Mouse (Mus musculus): ENCODE measurements around the gene Dhrs4. TPM values are rescaled to one million over a fixed set of nuclear protein-coding genes. Genes with fewer than 3 reads are reported as not detected.

Gene Dhrs4
- polyA plus RNA-seq, 1 experiment: 25.0 TPM

DNA sequence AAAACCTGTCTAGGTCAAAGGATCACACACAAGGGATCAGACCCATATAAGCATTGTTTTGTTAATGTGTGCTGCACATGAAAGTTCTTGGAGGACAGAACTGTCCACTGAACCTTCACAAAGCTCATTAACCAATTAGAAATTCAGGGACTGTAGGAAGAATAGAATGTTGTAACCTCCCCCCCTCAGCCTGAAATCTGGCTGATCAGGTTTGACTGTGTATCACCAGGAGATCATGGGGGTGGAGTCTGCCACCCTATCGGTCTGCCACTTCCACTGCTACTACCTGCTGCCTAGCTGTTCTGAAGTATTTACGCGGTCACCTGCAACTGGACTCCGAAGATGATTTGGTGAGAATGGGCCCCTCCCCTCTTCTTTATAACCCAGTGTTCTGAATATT is 18.8 kb upstream of the Dhrs4 start:
- H3K4me1 ChIP-seq (ENCODE audit: control insufficient read depth, insufficient read depth, low read length): no peaks in the 10 kb centered on the region
- WGBS: 52% methylated on average over 4 of the region's 4 CpGs
- H3K4me3 ChIP-seq (replicated peaks; ENCODE audit: extremely low read depth, low read depth, low read length): no peak overlapping the region
- DNase-seq: no peak
- TF ChIP-seq CTCF (IDR thresholded peaks at IDR 0.05; ENCODE audit: insufficient read depth, low read length) (no peak), POLR2A (IDR thresholded peaks at IDR 0.05; ENCODE audit: borderline replicate concordance, extremely low read depth, low read depth, low read length) (no peak)

DNA sequence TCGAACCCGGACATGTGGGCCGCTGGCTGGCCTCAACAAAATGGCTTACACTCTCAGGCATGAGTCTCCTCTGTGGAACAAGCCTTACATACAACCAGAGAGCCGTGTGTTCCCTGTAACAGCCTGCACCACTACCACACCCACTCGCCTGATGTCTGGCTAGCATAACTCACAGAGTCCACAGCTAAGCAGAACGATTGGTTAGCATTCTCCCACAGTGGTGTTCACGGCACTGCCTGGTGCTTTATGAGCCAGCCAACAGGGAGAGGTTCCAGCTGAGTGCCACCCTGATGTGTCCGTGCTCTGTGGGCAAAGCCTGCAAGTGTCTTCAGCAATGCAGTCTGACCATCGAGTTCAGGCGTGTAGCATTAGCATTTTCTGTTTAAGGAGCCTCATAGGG is 18.3 kb upstream of the Dhrs4 start:
- no peak for TF ChIP-seq CTCF (IDR thresholded peaks at IDR 0.05; ENCODE audit: insufficient read depth, low read length)
- TF ChIP-seq POLR2A (IDR thresholded peaks at IDR 0.05; ENCODE audit: borderline replicate concordance, extremely low read depth, low read depth, low read length): no peak
- WGBS: 65% methylated on average over 10 of the region's 10 CpGs
- DNase-seq: no peak
- H3K4me1 ChIP-seq (ENCODE audit: control insufficient read depth, insufficient read depth, low read length): no peaks in the 10 kb centered on the region
- H3K4me3 ChIP-seq (replicated peaks; ENCODE audit: extremely low read depth, low read depth, low read length): no peak overlapping the region

DNA sequence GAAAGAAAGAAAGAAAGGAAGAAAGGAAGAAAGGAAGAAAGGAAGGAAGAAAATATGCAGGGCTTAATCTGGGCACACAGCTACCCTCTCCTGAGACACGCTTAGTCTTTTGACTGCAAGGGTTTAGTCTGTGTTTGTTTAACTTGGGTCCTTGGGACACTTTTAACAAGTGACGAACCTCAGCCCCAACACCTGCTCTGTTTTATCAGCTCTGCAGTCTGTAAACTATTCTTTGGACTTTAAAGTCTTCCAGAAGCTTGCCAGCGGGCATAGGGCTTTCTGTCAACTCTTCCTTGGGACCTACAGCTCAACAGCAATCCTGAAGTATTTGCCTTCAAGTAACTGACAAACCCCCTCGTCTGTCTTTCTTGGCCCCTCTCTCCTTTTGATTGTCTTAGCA is 16.8 kb upstream of the Dhrs4 start:
- no peak for DNase-seq
- WGBS: 28% methylated on average over 4 of the region's 4 CpGs

DNA sequence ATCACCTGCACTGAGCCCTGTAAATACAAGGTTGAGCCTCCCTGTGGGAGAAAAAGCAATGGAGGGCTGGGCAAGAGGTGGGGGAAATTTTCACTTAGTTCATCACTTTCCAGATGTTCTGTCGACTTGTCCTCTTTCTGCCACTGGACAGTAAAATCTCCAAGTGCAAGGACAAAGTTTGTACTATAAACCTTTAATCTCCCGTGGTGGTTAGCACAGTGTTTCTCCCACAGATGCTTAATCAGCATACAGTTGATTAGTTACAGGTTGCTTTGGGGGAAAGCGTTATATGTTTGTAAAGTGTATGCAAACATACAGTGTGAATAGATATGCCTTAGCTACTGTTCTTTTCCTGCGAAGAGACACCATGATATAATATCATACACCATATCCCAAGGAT is 12.1 kb upstream of the Dhrs4 start:
- WGBS: 62% methylated on average over 4 of the region's 4 CpGs
- Histone ChIP-seq H3K4me1 (ENCODE audit: control insufficient read depth, insufficient read depth, low read length) (no peaks in the 10 kb centered on the region), H3K4me3 (replicated peaks; ENCODE audit: extremely low read depth, low read depth, low read length) (no peak overlapping the region)
- TF ChIP-seq POLR2A (IDR thresholded peaks at IDR 0.05; ENCODE audit: borderline replicate concordance, extremely low read depth, low read depth, low read length): no peak
- TF ChIP-seq CTCF (IDR thresholded peaks at IDR 0.05; ENCODE audit: insufficient read depth, low read length): no peak
- no peak for DNase-seq

More for the DNA sequence above, 16.8 kb upstream of the Dhrs4 start:
- Histone ChIP-seq H3K4me3 (replicated peaks; ENCODE audit: extremely low read depth, low read depth, low read length) (no peak overlapping the region), H3K4me1 (ENCODE audit: control insufficient read depth, insufficient read depth, low read length) (no peaks in the 10 kb centered on the region)
- TF ChIP-seq CTCF (IDR thresholded peaks at IDR 0.05; ENCODE audit: insufficient read depth, low read length) (no peak), POLR2A (IDR thresholded peaks at IDR 0.05; ENCODE audit: borderline replicate concordance, extremely low read depth, low read depth, low read length) (no peak)

DNA sequence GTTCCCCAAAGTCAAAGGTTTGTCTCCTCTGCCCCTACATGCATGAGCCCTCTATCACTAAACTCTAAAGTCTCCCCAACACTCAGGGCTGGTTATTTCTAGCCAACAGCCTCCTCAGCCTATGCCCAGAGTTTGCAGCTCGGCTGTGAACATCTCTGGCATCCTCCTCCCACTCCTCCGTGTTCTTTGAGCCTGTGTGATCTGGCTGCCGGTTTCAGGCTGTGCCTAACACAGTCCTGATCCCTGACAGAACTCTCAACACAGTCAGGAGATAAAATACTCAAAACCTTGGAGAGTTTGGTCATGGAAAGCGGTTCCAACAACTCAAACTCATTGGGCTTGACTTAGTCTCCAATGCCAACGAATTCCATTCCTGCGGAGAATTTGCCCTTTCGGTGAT is 11.4 kb upstream of the Dhrs4 start:
- 70% methylated on average over 7 of the region's 7 CpGs for WGBS
- TF ChIP-seq POLR2A (IDR thresholded peaks at IDR 0.05; ENCODE audit: borderline replicate concordance, extremely low read depth, low read depth, low read length) (no peak), CTCF (IDR thresholded peaks at IDR 0.05; ENCODE audit: insufficient read depth, low read length) (no peak)
- H3K4me3 ChIP-seq (replicated peaks; ENCODE audit: extremely low read depth, low read depth, low read length): no peak overlapping the region
- no peaks in the 10 kb centered on the region for H3K4me1 ChIP-seq (ENCODE audit: control insufficient read depth, insufficient read depth, low read length)
- no peak for DNase-seq

DNA sequence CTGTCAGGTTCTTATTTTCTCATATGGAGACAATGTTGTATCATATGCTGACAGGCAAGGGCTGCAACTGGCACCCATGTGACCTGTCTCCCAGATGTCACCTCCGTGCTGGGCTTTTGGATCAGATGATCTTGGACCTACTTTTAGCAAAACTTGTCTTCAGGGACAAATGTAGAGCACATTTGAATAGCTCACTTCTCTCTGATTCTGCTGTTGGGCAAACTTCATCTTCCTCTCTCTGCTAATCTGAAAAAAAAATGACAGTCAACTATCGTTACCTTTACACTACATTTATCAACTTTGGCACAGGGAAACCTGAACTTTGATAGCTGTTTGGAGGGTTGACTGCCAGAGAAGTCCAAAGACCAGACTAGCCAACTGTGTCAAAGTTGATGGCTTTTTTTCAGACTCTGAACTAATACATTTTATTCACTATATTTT is 10.2 kb upstream of the Dhrs4 start:
- DNase-seq: no peak
- no peaks in the 10 kb centered on the region for H3K4me1 ChIP-seq (ENCODE audit: control insufficient read depth, insufficient read depth, low read length)
- no peak overlapping the region for H3K4me3 ChIP-seq (replicated peaks; ENCODE audit: extremely low read depth, low read depth, low read length)
- TF ChIP-seq POLR2A (IDR thresholded peaks at IDR 0.05; ENCODE audit: borderline replicate concordance, extremely low read depth, low read depth, low read length): no peak
- TF ChIP-seq CTCF (IDR thresholded peaks at IDR 0.05; ENCODE audit: insufficient read depth, low read length): no peak
- 68% methylated on average over 2 of the region's 2 CpGs for WGBS

DNA sequence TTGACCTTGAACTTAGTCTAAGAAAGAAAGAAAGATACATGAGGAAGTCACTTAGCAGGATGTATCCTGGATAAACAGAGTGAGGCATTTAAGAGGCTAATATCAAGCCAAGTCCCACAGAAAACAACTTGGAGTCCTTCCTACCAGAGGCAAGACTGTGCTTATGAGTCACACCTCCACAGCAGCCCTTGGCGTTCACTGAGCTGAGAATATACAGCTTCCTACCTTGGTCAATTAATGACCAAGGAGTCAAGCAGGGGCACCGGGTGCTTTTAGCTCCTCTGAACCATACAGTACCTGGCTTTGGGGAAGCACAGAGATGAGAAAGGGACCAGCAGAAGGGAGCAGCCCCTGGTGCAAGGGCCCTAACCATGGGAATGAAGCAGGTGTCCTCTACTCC is 9.5 kb upstream of the Dhrs4 start:
- Histone ChIP-seq H3K4me3 (replicated peaks; ENCODE audit: extremely low read depth, low read depth, low read length) (no peak overlapping the region), H3K4me1 (ENCODE audit: control insufficient read depth, insufficient read depth, low read length) (no peaks in the 10 kb centered on the region)
- 37% methylated on average over 2 of the region's 2 CpGs for WGBS
- no peak for TF ChIP-seq CTCF (IDR thresholded peaks at IDR 0.05; ENCODE audit: insufficient read depth, low read length)
- no peak for TF ChIP-seq POLR2A (IDR thresholded peaks at IDR 0.05; ENCODE audit: borderline replicate concordance, extremely low read depth, low read depth, low read length)
- DNase-seq: no peak

DNA sequence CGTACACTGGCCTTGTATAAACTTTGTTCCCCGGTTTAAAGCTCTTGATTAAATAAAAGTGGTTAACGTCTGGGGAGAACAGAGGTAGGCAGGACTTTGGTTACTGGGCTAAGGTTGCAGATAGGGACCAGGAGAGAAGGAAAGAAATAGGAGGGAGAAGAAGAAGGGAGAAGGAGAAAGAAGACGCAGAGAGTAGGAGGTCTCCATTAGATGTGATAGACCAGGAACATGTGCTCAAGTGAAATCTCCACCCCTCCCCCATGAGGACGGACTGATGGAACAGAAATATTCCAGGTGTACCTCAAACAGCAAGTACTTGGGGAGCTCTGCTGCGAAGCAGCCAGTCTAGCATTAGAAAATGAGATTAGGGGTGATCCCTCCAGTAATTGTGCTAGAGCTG is 8.7 kb upstream of the Dhrs4 start:
- no peak for DNase-seq
- no peak overlapping the region for H3K4me3 ChIP-seq (replicated peaks; ENCODE audit: extremely low read depth, low read depth, low read length)

DNA sequence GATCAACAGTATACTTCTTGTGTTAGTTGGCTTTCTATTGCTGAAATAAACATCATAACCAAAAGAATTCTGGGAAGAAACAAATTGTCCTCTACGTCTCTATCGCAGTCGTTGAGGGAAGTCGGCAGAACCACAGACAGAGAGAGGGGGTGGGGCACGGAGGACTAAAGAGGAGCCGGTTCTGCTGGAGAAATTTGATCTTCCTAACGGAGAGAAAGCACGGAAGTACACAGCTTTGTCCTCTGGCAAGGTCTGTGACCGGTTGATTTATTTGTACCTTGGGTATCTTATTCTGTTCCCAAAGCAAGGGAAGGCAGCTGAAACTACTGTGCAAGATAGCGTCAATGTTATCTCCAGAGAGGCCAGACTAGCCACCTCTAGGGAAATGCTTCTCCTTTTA is 7.8 kb upstream of the Dhrs4 start:
- TF ChIP-seq POLR2A (IDR thresholded peaks at IDR 0.05; ENCODE audit: borderline replicate concordance, extremely low read depth, low read depth, low read length) (no peak), CTCF (IDR thresholded peaks at IDR 0.05; ENCODE audit: insufficient read depth, low read length) (no peak)
- no peak for DNase-seq

More for the DNA sequence above, 8.7 kb upstream of the Dhrs4 start:
- TF ChIP-seq POLR2A (IDR thresholded peaks at IDR 0.05; ENCODE audit: borderline replicate concordance, extremely low read depth, low read depth, low read length) (no peak), CTCF (IDR thresholded peaks at IDR 0.05; ENCODE audit: insufficient read depth, low read length) (no peak)
- no peaks in the 10 kb centered on the region for H3K4me1 ChIP-seq (ENCODE audit: control insufficient read depth, insufficient read depth, low read length)
- WGBS: 78% methylated on average over 6 of the region's 6 CpGs

DNA sequence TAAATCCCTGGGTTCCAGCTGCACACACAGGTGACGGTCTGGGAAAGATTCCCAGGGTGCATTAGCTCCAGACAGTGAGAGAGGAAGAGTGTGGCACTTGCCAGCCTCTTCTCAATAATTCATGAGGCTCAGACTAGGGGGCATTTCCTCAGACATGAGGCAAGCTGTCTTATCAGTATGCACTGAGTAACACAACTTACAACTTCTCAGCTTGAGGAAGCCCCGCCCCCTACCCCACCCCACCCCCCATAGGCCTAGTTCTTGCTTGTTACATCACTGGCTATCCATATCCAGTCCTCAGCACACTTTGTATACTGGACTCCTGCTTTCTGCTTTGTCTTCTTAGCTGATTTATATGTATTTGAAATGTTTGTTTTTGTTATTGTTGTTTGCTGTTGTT is 2.9 kb upstream of the Dhrs4 start:
- no peak overlapping the region for H3K4me3 ChIP-seq (replicated peaks; ENCODE audit: extremely low read depth, low read depth, low read length)
- no peak for DNase-seq
- TF ChIP-seq POLR2A (IDR thresholded peaks at IDR 0.05; ENCODE audit: borderline replicate concordance, extremely low read depth, low read depth, low read length) (no peak), CTCF (IDR thresholded peaks at IDR 0.05; ENCODE audit: insufficient read depth, low read length) (no peak)
- WGBS: 49% methylated on average over 2 of the region's 2 CpGs
- H3K4me1 ChIP-seq (ENCODE audit: control insufficient read depth, insufficient read depth, low read length): no peaks in the 10 kb centered on the region

More for the DNA sequence above, 7.8 kb upstream of the Dhrs4 start:
- Histone ChIP-seq H3K4me3 (replicated peaks; ENCODE audit: extremely low read depth, low read depth, low read length) (no peak overlapping the region), H3K4me1 (ENCODE audit: control insufficient read depth, insufficient read depth, low read length) (no peaks in the 10 kb centered on the region)
- WGBS: 3% methylated on average over 10 of the region's 10 CpGs

Measured in lung, adult 2 months (tissue).